Mouse (Mus musculus): ENCODE measurements around the gene Trim66.

GRCm38 (mm10) chr7:109424422-109425159 is 83.3 kb downstream of the Trim66 start:
- TF ChIP-seq GATA1 (IDR thresholded peaks at IDR 0.05; ENCODE audit: low read length): no peak
- no peak for TF ChIP-seq TAL1 (IDR thresholded peaks at IDR 0.05; ENCODE audit: low read length)

All from erythroblast, embryonic 14.5 days (primary cell).